Mouse (Mus musculus) myocyte (in vitro differentiated cells): ENCODE measurements around the gene Smtnl2. TPM values are rescaled to one million over a fixed set of nuclear protein-coding genes. Genes with fewer than 3 reads are reported as not detected.
"Not testable (repeated sequence)": the region's sequence is repeated elsewhere in the genome, so short reads cannot be mapped to it uniquely, and the experiment has no call there.

ENCODE experiments used
- H3K27me3 ChIP-seq: one replicate; pipeline ENCODE4 v1.6.1; 2011; ENCODE audit not compliant: control insufficient read depth, insufficient read depth, insufficient read length
- H3K36me3 ChIP-seq: one replicate; pipeline ENCODE4 v1.6.1; 2011; ENCODE audit not compliant: control insufficient read depth, insufficient read depth
- H3K4me2 ChIP-seq: one replicate; pipeline ENCODE4 v1.6.1; 2011; ENCODE audit warnings: low read depth, control low read depth
- H3K4me3 ChIP-seq: one replicate; pipeline ENCODE4 v1.5.1; 2011; ENCODE audit warnings: mild to moderate bottlenecking, control low read depth, moderate library complexity
- H3K79me2 ChIP-seq: one replicate; pipeline ENCODE4 v1.6.1; 2011; ENCODE audit not compliant: control insufficient read depth, insufficient read depth
- H3ac ChIP-seq: one replicate; pipeline ENCODE4 v1.6.1; 2011; ENCODE audit not compliant: control insufficient read depth, insufficient read length
- CEBPB ChIP-seq: IDR thresholded peaks from 2 replicates; pipeline ENCODE4 v1.6.1; 2011; ENCODE audit warnings: mild to moderate bottlenecking, moderate library complexity; ENCODE audit not compliant: poor library complexity, insufficient read depth, severe bottlenecking
- E2F4 ChIP-seq: IDR thresholded peaks from one replicate; pipeline ENCODE4 v1.6.1; 2011; ENCODE audit warnings: mild to moderate bottlenecking, control low read depth, moderate library complexity; ENCODE audit not compliant: insufficient read depth
- MAX ChIP-seq: IDR thresholded peaks from one replicate; pipeline ENCODE4 v1.6.1; 2011; ENCODE audit warnings: low read depth, mild to moderate bottlenecking, control low read depth
- MYOD1 ChIP-seq, 3 experiments: IDR thresholded peaks; one replicate each; pipeline ENCODE4 v1.6.1; 2011; ENCODE audit warnings: control low read depth in 2 of 3, low read depth in 2 of 3, mild to moderate bottlenecking in 2 of 3, moderate library complexity in 1 of 3; ENCODE audit not compliant: insufficient read length in 2 of 3, control insufficient read depth in 1 of 3
- MYOG ChIP-seq, 3 experiments: IDR thresholded peaks; one replicate each; pipeline ENCODE4 v1.6.1; 2011; ENCODE audit warnings: control low read depth in 2 of 3, low read depth in 2 of 3, mild to moderate bottlenecking in 2 of 3; ENCODE audit not compliant: insufficient read length in 2 of 3, control insufficient read depth in 1 of 3, insufficient read depth in 1 of 3
- POLR2A ChIP-seq: IDR thresholded peaks from one replicate; pipeline ENCODE4 v1.6.1; 2011; ENCODE audit warnings: low read depth, mild to moderate bottlenecking, control low read depth, moderate library complexity; ENCODE audit not compliant: insufficient read length
- POLR2AphosphoS2 ChIP-seq: IDR thresholded peaks from one replicate; pipeline ENCODE4 v1.6.1; 2011; ENCODE audit warnings: low read depth, control low read depth; ENCODE audit not compliant: insufficient read length
- REST ChIP-seq: IDR thresholded peaks from one replicate; pipeline ENCODE4 v1.6.1; 2011; ENCODE audit warnings: mild to moderate bottlenecking, control low read depth, moderate library complexity; ENCODE audit not compliant: insufficient read depth, insufficient read length
- SRF ChIP-seq: IDR thresholded peaks from one replicate; pipeline ENCODE4 v1.6.1; 2011; ENCODE audit warnings: low read depth; ENCODE audit not compliant: control insufficient read depth, insufficient read length
- TCF12 ChIP-seq: IDR thresholded peaks from one replicate; pipeline ENCODE4 v1.6.1; 2011; ENCODE audit warnings: mild to moderate bottlenecking, control low read depth; ENCODE audit not compliant: poor library complexity, insufficient read depth, severe bottlenecking
- TCF3 ChIP-seq: IDR thresholded peaks from one replicate; pipeline ENCODE4 v1.6.1; 2011; ENCODE audit warnings: low read depth, control low read depth; ENCODE audit not compliant: insufficient read length
- USF1 ChIP-seq: IDR thresholded peaks from one replicate; pipeline ENCODE4 v1.6.1; 2011; ENCODE audit warnings: low read depth, mild to moderate bottlenecking, control low read depth, moderate library complexity
- polyA plus RNA-seq: library from polyadenylated mRNA; unstranded; fragments of >200 nt; fragmentation: generic; extraction: Trizol; gene quantifications from one replicate; pipeline ENCODE4 v1.2.1, GENCODE M21; 2012; ENCODE audit warnings: missing spikeins

Smtnl2 gene
- polyA plus RNA-seq, 1 experiment: 2.0 TPM

DNA sequence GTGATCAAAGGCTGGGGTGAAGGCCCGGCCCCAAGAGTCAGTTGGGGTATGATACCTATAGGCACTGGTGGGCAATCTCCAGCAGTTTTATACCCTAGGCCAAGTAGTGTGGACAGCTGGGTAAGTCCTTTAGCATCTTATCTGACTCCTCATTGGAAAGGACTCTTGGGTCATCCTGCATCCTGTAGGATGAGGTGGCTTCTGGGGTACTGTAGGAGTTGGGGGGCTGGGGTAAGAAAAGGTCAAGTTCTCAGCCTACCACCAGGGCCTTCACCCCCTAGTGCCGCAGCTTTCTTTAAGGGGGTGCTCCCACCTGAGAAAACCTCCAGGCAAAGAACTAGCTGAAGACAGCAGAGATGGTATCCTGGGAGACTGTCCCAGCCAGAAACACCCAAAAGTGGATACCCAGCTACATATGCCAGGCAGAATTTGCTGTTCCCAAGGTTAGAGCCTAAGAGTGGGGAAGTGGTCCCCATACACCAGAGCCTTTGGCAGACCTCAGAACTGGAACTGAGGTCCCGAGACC lies 40.7 kb upstream of the Smtnl2 start:
- H3K27me3 ChIP-seq: no peaks in the 10 kb centered on the region
- H3K36me3 ChIP-seq: peaks cover 32% of the 10 kb centered on the region
- no peaks in the 10 kb centered on the region for H3K79me2 ChIP-seq
- TF ChIP-seq POLR2AphosphoS2 (no peak), POLR2A (no peak), SRF (no peak), CEBPB (no peak), MAX (no peak), MYOG (IDR thresholded peaks at IDR 0.05; ENCODE audit: control insufficient read depth in 1 of 3, insufficient read depth in 1 of 3, insufficient read length in 2 of 3, low read depth in 2 of 3) (no peak), USF1 (no peak)
- H3ac ChIP-seq: no peak overlapping the region
- no peak overlapping the region for H3K4me2 ChIP-seq
- H3K4me3 ChIP-seq: no peak overlapping the region

DNA sequence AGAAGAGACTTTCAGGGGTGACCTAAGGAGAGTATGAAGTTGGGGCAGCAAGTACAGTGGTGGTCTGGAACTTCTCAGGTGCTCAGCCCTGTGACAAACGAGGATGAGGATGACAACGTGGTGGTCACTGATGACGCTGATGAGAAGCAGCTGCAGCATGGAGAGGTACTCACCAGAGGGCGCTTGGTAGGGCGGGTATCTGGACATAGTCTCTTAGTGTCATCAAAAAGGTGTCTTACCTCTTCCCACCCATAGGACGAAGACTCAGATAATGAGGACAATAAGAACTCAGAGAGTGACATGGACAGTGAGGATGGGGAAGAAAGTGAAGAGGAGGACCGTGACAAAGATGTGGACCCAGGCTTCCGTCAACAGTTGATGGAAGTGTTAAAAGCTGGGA lies 36.0 kb upstream of the Smtnl2 start:
- TF ChIP-seq POLR2AphosphoS2: no peak
- TF ChIP-seq MYOD1 (IDR thresholded peaks at IDR 0.05; ENCODE audit: control insufficient read depth in 1 of 3, insufficient read length in 2 of 3, low read depth in 2 of 3): no peak
- no peak for TF ChIP-seq TCF12
- TF ChIP-seq CEBPB: no peak
- no peak for TF ChIP-seq REST
- TF ChIP-seq SRF: no peak
- TF ChIP-seq MAX: no peak
- TF ChIP-seq E2F4: no peak
- no peak for TF ChIP-seq POLR2A
- TF ChIP-seq TCF3: no peak
- TF ChIP-seq USF1: no peak
- TF ChIP-seq MYOG (IDR thresholded peaks at IDR 0.05; ENCODE audit: control insufficient read depth in 1 of 3, insufficient read depth in 1 of 3, insufficient read length in 2 of 3, low read depth in 2 of 3): no peak
- H3ac ChIP-seq: no peak overlapping the region
- H3K4me3 ChIP-seq: no peak overlapping the region
- no peaks in the 10 kb centered on the region for H3K27me3 ChIP-seq
- H3K79me2 ChIP-seq: peaks cover 8% of the 10 kb centered on the region
- no peak overlapping the region for H3K4me2 ChIP-seq
- H3K36me3 ChIP-seq: peaks cover 56% of the 10 kb centered on the region

DNA sequence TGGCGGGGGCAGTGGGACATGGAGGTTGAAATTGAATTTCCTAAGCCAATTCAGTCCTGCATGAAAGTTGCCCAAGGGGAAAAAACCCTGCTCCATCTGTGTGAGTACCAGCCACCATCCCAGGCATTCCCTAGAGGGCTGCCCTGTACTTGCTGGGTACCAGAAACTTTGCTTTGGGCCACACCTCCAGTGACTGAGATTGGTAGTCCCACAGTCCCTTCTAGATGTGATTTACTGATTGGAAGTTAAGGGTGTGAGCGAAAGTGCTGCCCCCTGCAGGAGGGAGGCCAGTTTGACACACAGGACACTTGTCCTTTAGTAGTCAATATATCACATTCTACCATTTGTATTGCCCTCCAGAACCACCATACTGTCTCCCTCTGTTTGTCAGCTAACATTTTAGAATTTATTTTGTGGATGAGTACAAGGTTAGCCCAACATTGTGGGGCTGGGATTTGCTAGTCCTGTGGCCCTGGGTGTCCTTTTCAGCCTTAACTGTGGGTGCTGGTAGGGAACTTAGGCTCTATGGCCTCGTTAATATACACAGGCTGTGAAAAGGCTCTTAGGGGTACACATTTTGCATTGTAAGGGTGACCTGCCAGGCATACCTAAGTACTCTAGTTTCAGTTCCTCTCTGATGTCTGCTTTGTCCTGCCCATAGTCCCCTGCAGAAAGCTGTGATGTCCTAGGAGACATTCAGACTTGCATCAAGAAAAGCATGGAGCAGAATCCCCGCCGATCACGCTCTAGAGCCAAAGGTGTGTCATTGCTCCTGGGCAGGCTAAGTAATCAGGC lies 35.0 kb upstream of the Smtnl2 start:
- peaks cover 18% of the 10 kb centered on the region for H3K79me2 ChIP-seq
- TF ChIP-seq USF1 (no peak), TCF3 (no peak), CEBPB (no peak), TCF12 (no peak), SRF (no peak), MYOG (IDR thresholded peaks at IDR 0.05; ENCODE audit: control insufficient read depth in 1 of 3, insufficient read depth in 1 of 3, insufficient read length in 2 of 3, low read depth in 2 of 3) (no peak), MAX (no peak), POLR2A (no peak), REST (no peak), E2F4 (no peak), POLR2AphosphoS2 (no peak), MYOD1 (IDR thresholded peaks at IDR 0.05; ENCODE audit: control insufficient read depth in 1 of 3, insufficient read length in 2 of 3, low read depth in 2 of 3) (no peak)
- no peaks in the 10 kb centered on the region for H3K27me3 ChIP-seq
- no peak overlapping the region for H3K4me3 ChIP-seq
- no peak overlapping the region for H3ac ChIP-seq
- H3K4me2 ChIP-seq: no peak overlapping the region
- H3K36me3 ChIP-seq: peaks cover 59% of the 10 kb centered on the region

DNA sequence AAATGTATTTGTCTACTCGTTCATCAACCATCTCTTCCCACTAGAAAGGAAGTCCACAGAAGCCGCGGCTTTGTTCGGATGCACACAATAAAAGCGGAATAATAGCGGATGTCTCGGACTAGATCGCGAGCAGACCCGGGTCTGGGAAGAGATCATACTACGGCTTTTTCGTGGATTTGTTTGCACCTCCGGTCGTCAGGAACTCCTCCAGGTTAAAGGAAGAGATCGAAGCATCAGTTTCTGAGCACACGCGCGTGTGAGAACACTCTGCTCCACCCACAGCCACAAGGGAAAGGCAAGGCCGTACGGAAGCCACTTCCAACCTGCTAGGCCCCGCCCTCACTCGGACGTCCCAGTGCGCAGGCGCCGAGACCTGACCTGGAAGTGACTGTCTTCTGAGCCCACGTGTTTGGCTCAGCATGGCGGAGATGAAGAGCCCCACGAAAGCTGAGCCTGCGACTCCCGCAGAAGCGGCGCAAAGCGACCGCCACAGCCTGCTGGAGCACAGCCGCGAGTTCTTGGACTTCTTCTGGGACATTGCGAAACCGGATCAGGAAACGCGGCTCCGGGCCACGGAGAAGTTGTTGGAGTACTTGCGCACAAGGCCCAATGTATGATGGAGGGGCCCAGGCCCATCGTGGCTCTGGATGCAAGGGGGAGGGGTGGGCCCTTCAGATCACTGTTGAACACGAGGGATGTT lies 29.6 kb upstream of the Smtnl2 start, which contains the start of gene Mybbp1a:
TSS of gene Mybbp1a (plus strand) at position 391 of the 700 bp plus-strand sequence.
- Histone ChIP-seq H3K4me2 (peak within 1 kb of the TSS; percentile 89), H3K36me3 (peaks cover 16% of the 10 kb centered on the region), H3K79me2 (peaks cover 21% of the 10 kb centered on the region), H3ac (peak within 1 kb of the TSS; percentile 78), H3K27me3 (no peaks in the 10 kb centered on the region), H3K4me3 (peak within 1 kb of the TSS; percentile 97)
- TF ChIP-seq MYOG (IDR thresholded peaks at IDR 0.05; ENCODE audit: control insufficient read depth in 1 of 3, insufficient read depth in 1 of 3, insufficient read length in 2 of 3, low read depth in 2 of 3): no peak
- TF ChIP-seq CEBPB: no peak
- no peak for TF ChIP-seq SRF
- peak; percentile 82 for TF ChIP-seq POLR2A
- peak; percentile 91 for TF ChIP-seq USF1
- no peak for TF ChIP-seq TCF12
- peak; percentile 96 for TF ChIP-seq POLR2AphosphoS2
- no peak for TF ChIP-seq REST
- peak; percentile 92 for TF ChIP-seq MAX

DNA sequence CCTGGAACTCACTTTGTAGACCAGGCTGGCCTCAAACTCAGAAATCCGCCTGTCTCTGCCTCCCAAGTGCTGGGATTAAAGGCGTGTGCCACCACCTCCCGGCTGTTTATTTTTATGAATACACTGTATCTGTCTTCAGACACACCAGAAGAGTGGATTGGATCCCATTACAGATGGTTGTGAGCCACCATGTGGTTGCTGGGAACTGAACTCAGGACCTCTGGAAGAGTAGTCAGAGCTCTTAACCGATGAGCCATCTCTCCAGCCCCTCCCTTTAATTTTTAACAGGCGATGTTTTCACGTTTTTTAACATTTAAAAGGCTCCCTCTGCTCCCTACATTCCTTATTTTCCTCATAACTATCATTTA lies 29.1 kb upstream of the Smtnl2 start:
- H3ac ChIP-seq, H3K27me3 ChIP-seq: not testable (repeated sequence)
- Histone ChIP-seq H3K79me2 (peaks cover 21% of the 10 kb centered on the region), H3K36me3 (peaks cover 15% of the 10 kb centered on the region), H3K4me3 (peak overlapping the region; percentile 97), H3K4me2 (peak overlapping the region; percentile 89)
